Mouse (Mus musculus): ENCODE data around the gene Gm21586. TPM values are rescaled to one million over a fixed set of nuclear protein-coding genes. Genes with fewer than 3 reads are reported as not detected.
"Not testable (repeated sequence)": the region's sequence is repeated elsewhere in the genome, so short reads cannot be mapped to it uniquely, and the experiment has no call there.

Gene Gm21586
- not detected for total RNA-seq (2021)
- long read RNA-seq, experiment 1, partial matches to known transcripts, result 0 of 1 reads
- long read RNA-seq, experiment 1, other reads (novel, unspliced or antisense), result 0 of 1 reads
- long read RNA-seq, experiment 2, result 0 reads

- not testable (repeated sequence) for DNase-seq (ENCODE audit: low spot score in 2 of 2)
Measured at GRCm38 (mm10) chr4:42439078-42439477, at the start of gene Gm21586. Gm21586 (plus strand) TSS chr4:42439378.

GRCm38 (mm10) chr4:42466452-42466851 is 27.3 kb downstream of the Gm21586 start, which contains the start of gene Gm2163:
Gm2163 (plus strand) TSS chr4:42466752.
- not testable (repeated sequence) for DNase-seq (ENCODE audit: low spot score in 2 of 2)

Other genes starting within 250 kb of the Gm21586 start
- gene Gm10600, start 198.7 kb upstream of the Gm21586 start, total RNA-seq (2021), result 1 to 10 TPM; 6.0 to 6.7 TPM
- not detected for gene Ccl21b, start 183.6 kb upstream of the Gm21586 start, total RNA-seq (2021)
- gene Gm21953, start 145.1 kb upstream of the Gm21586 start, total RNA-seq (2021), result not detected
- under 1 TPM in 1 of 2 experiments, not detected in 1; 0.76 TPM for gene Fam205a3, start 121.0 kb upstream of the Gm21586 start, total RNA-seq (2021)
- gene Gm2163, start 27.4 kb downstream of the Gm21586 start, total RNA-seq (2021), result 1 to 10 TPM; 1.8 to 1.9 TPM
- under 1 TPM in 1 of 2 experiments, not detected in 1; 0.76 TPM for gene Fam205a2, start 88.8 kb downstream of the Gm21586 start, total RNA-seq (2021)
- gene Gm10591, start 172.8 kb downstream of the Gm21586 start, total RNA-seq (2021), result not detected
- gene Gm2564, start 190.3 kb downstream of the Gm21586 start, total RNA-seq (2021), result 10 to 100 TPM; 13.4 to 15.2 TPM
- gene Ccl27b, start 215.9 kb downstream of the Gm21586 start, total RNA-seq (2021), result 1 to 10 TPM in 1 of 2 experiments, not detected in 1; 3.8 TPM
- gene Il11ra2, start 222.5 kb downstream of the Gm21586 start, total RNA-seq (2021), result under 1 TPM in 1 of 2 experiments, not detected in 1; 0.32 TPM

All from layer of hippocampus, postnatal 14 days (tissue).